Mouse (Mus musculus) midbrain, embryonic 16.5 days (tissue): ENCODE measurements at regions not wholly inside any gene's neighbourhood (a gene's known extent, or its start where the extent isn't known, plus 50 kb on each side); places are given as distances from the start of the nearest gene placed in this dataset.

ENCODE experiments used
- ATAC-seq: fragments of 200-750 bp; cut with Nextera tagmentation; 2 replicates; pipeline ENCODE4 v1.8.0; 2017; ENCODE audit warnings: moderate TSS enrichment
- H3K27ac ChIP-seq: fragments of 300-500 bp; sonication (generic); 2 replicates; pipeline ENCODE4 v1.5.1; 2014; ENCODE audit warnings: mild to moderate bottlenecking, low read length, mixed read lengths
- H3K27me3 ChIP-seq: fragments of 300-500 bp; sonication (generic); 2 replicates; pipeline ENCODE4 v1.6.1; 2014; ENCODE audit warnings: low read depth, low read length, mixed read lengths; ENCODE audit not compliant: control insufficient read depth, insufficient read depth
- H3K36me3 ChIP-seq: fragments of 300-500 bp; sonication (generic); 2 replicates; pipeline ENCODE4 v1.6.1; 2014; ENCODE audit warnings: mild to moderate bottlenecking, low read length, moderate library complexity, mixed read lengths; ENCODE audit not compliant: control insufficient read depth, insufficient read depth
- H3K4me1 ChIP-seq: fragments of 300-500 bp; sonication (generic); 2 replicates; pipeline ENCODE4 v1.6.1; 2014; ENCODE audit warnings: mild to moderate bottlenecking, low read length, mixed read lengths; ENCODE audit not compliant: control insufficient read depth, insufficient read depth
- H3K4me2 ChIP-seq: fragments of 300-500 bp; sonication (generic); 2 replicates; pipeline ENCODE4 v1.6.1; 2014; ENCODE audit warnings: mild to moderate bottlenecking, low read length, mixed read lengths
- H3K4me3 ChIP-seq: fragments of 300-500 bp; sonication (generic); 2 replicates; pipeline ENCODE4 v1.5.1; 2014; ENCODE audit warnings: low read depth, mild to moderate bottlenecking, low read length, moderate library complexity, mixed read lengths
- H3K9ac ChIP-seq: fragments of 300-500 bp; sonication (generic); 2 replicates; pipeline ENCODE4 v1.6.1; 2014; ENCODE audit warnings: low read depth, low read length, mixed read lengths
- H3K9me3 ChIP-seq: fragments of 300-500 bp; sonication (generic); replicated peaks from 2 replicates; pipeline ENCODE4 v1.6.1; 2014; ENCODE audit warnings: mild to moderate bottlenecking, low read length, mixed read lengths; ENCODE audit not compliant: control insufficient read depth, poor library complexity, severe bottlenecking
- whole genome bisulfite sequencing: fragments of 180-500 bp; shearing (Covaris S2); extraction: QIAGEN DNeasy Blood & Tissue Kit; methylation state at CpG from one replicate; pipeline ENCODE4 v1.1.7; 2014; 5-methylcytosine and 5-hydroxymethylcytosine counted together

- no peak overlapping the region for H3K27ac ChIP-seq
- 69% methylated on average over 4 of the region's 4 CpGs for WGBS
Measured at GRCm38 (mm10) chr2:179182123-179182522, 260.1 kb upstream of the Cdh4 start.

GRCm38 (mm10) chr2:179192906-179193496 lies 249.2 kb upstream of the Cdh4 start:
- H3K9ac ChIP-seq = no peak overlapping the region
- H3K27me3 ChIP-seq = peaks cover 3% of the 10 kb centered on the region; the same call in 1 of the 2 replicates
- no peak overlapping the region for H3K4me3 ChIP-seq
- no peaks in the 10 kb centered on the region for H3K36me3 ChIP-seq
- H3K9me3 ChIP-seq = no peaks in the 10 kb centered on the region
- H3K4me2 ChIP-seq = no peak overlapping the region
- H3K4me1 ChIP-seq = peaks cover 13% of the 10 kb centered on the region
- WGBS = 37% methylated on average over 6 of the region's 6 CpGs
- H3K27ac ChIP-seq = no peak overlapping the region
- ATAC-seq = peak; percentile 46; the same call in 1 of the 2 replicates

More at GRCm38 (mm10) chr2:179182123-179182522, 260.1 kb upstream of the Cdh4 start:
- Histone ChIP-seq H3K9ac (no peak overlapping the region), H3K36me3 (no peaks in the 10 kb centered on the region), H3K4me3 (no peak overlapping the region), H3K4me2 (no peak overlapping the region), H3K27me3 (no peaks in the 10 kb centered on the region), H3K4me1 (no peaks in the 10 kb centered on the region; the same call in 1 of the 2 replicates), H3K9me3 (no peaks in the 10 kb centered on the region)
- ATAC-seq = peak; percentile 42; the same call in 1 of the 2 replicates

- H3K9me3 ChIP-seq = no peaks in the 10 kb centered on the region
- H3K27ac ChIP-seq = no peak overlapping the region
- peaks cover 3% of the 10 kb centered on the region; the same call in 1 of the 2 replicates for H3K27me3 ChIP-seq
- H3K36me3 ChIP-seq = no peaks in the 10 kb centered on the region
- no peak overlapping the region for H3K4me2 ChIP-seq
- WGBS = 31% methylated on average over 9 of the region's 9 CpGs
- no peak overlapping the region for H3K4me3 ChIP-seq
- no peak overlapping the region for H3K9ac ChIP-seq
- H3K4me1 ChIP-seq = peaks cover 13% of the 10 kb centered on the region
- ATAC-seq = peak; percentile 46; the same call in 1 of the 2 replicates
Measured at GRCm38 (mm10) chr2:179193507-179194160, 248.6 kb upstream of the Cdh4 start.

- Histone ChIP-seq H3K4me2 (no peak overlapping the region), H3K9me3 (no peaks in the 10 kb centered on the region), H3K4me1 (peaks cover 7% of the 10 kb centered on the region), H3K9ac (no peak overlapping the region), H3K27ac (no peak overlapping the region), H3K27me3 (no peaks in the 10 kb centered on the region), H3K4me3 (no peak overlapping the region), H3K36me3 (no peaks in the 10 kb centered on the region)
- 96% methylated on average over 1 of the region's 1 CpGs for WGBS
- no peak for ATAC-seq
Measured at GRCm38 (mm10) chr2:179197471-179197870, 244.8 kb upstream of the Cdh4 start.

GRCm38 (mm10) chr2:179200495-179200894 lies 241.7 kb upstream of the Cdh4 start:
- 7% methylated on average over 6 of the region's 6 CpGs for WGBS
- Histone ChIP-seq H3K27ac (no peak overlapping the region), H3K36me3 (no peaks in the 10 kb centered on the region), H3K4me1 (peaks cover 3% of the 10 kb centered on the region; the same call in 1 of the 2 replicates), H3K4me2 (no peak overlapping the region), H3K9ac (no peak overlapping the region), H3K4me3 (no peak overlapping the region), H3K27me3 (no peaks in the 10 kb centered on the region), H3K9me3 (no peaks in the 10 kb centered on the region)
- no peak for ATAC-seq

- 69% methylated on average over 10 of the region's 10 CpGs for WGBS
- H3K9ac ChIP-seq = no peak overlapping the region
- ATAC-seq = no peak
- no peaks in the 10 kb centered on the region for H3K4me1 ChIP-seq
- H3K9me3 ChIP-seq = no peaks in the 10 kb centered on the region
- H3K4me3 ChIP-seq = no peak overlapping the region
- H3K27me3 ChIP-seq = no peaks in the 10 kb centered on the region
- no peaks in the 10 kb centered on the region for H3K36me3 ChIP-seq
- no peak overlapping the region for H3K27ac ChIP-seq
- H3K4me2 ChIP-seq = no peak overlapping the region
Measured at GRCm38 (mm10) chr2:179210164-179210805, 231.9 kb upstream of the Cdh4 start.

- Histone ChIP-seq H3K27ac (peak overlapping the region; percentile 23; the same call in 1 of the 2 replicates), H3K9me3 (no peaks in the 10 kb centered on the region), H3K4me1 (peaks cover 9% of the 10 kb centered on the region), H3K27me3 (no peaks in the 10 kb centered on the region), H3K9ac (no peak overlapping the region), H3K36me3 (no peaks in the 10 kb centered on the region), H3K4me2 (no peak overlapping the region), H3K4me3 (no peak overlapping the region)
- WGBS = 9% methylated on average over 2 of the region's 2 CpGs
- 0 out of 2 replicates have a peak, but pooled peaks have one; percentile 54 for ATAC-seq
Measured at GRCm38 (mm10) chr2:179216773-179217172, 225.5 kb upstream of the Cdh4 start.

GRCm38 (mm10) chr2:179228096-179228495 lies 214.1 kb upstream of the Cdh4 start:
- peaks cover 9% of the 10 kb centered on the region for H3K4me1 ChIP-seq
- WGBS = 61% methylated on average over 7 of the region's 7 CpGs
- no peaks in the 10 kb centered on the region for H3K36me3 ChIP-seq
- H3K27me3 ChIP-seq = no peaks in the 10 kb centered on the region
- H3K9ac ChIP-seq = no peak overlapping the region
- H3K4me3 ChIP-seq = no peak overlapping the region
- H3K27ac ChIP-seq = no peak overlapping the region
- no peaks in the 10 kb centered on the region for H3K9me3 ChIP-seq
- ATAC-seq = no peak
- no peak overlapping the region for H3K4me2 ChIP-seq
